Mouse (Mus musculus): ENCODE data around the gene H2-Oa.
"Not testable (repeated sequence)": the region's sequence is repeated elsewhere in the genome, so short reads cannot be mapped to it uniquely, and the experiment has no call there.

Gene H2-Oa

DNA sequence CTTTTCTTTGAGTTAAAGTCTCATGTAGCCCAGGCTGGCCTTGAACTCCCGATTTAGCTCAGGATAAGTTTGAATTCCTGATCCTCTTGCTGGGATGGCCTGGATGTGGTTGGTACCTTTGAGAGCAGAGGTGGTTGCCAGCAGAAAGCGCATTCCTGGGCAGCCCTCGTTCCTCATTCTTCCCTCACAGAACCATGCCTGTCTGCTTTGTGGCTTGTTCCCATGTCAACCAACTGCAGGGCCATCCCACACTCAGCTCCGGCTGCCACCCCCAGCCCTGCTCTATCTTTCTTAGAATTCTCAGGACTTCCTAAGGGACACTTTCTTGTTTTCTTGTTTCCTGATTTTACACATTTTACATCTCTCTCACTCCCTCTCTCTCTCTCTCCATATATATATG, 49.3 kb downstream of the H2-Oa start:
- in situ Hi-C loops (cut with MboI, MseI) = no loop called here

DNA sequence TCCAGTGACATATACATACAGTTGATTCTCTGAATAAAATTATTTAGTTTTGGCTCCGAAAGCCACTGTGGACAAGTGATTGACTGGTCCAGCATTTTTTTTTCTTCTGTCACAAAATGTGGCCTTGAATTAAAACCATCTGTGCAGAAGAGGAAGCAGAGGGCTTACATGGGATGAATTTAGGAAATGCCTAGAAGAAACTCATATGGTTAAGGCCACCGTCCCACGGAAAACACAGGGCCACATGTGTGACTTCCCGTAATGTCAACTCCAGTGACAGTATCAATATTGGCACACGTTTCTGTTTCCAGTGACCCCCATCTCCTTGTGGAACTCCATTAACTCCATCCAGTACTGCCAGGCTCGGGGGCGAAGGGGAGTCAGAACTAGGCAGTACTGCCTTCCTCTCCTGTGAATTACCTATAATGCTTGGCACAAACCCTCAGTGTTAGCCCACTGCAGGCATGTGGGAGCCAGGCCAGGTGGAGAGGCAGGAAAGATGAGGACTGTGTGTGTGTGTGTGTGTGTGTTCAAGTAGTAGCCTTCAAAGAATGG, 50.4 kb downstream of the H2-Oa start:
- in situ Hi-C loops (cut with MboI, MseI) = no loop called here

DNA sequence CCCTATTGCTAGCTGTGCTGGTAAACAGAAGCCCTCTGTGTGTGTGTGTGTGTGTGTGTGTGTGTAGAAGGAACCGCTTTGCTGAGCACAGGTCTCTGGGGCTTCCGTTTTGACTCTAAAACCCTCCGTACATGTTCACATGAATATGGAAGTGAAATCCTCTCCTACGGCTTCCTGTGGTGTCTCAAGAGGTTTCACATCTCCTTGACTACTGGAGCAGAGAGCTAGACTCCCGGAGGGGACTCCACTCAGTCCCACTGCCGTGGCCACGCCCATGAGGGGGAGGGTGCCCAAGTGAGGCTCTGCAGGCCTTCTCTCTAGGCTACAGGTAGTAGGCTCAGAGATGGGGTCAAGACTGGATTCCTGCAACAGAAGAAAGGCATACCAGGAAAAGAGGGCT, 50.9 kb downstream of the H2-Oa start, which contains the start of gene H2-DMb2:
Gene H2-DMb2 (plus strand): TSS at position 275 of the 400 bp plus-strand sequence.
- in situ Hi-C loops (cut with MboI, MseI) = no loop called here

DNA sequence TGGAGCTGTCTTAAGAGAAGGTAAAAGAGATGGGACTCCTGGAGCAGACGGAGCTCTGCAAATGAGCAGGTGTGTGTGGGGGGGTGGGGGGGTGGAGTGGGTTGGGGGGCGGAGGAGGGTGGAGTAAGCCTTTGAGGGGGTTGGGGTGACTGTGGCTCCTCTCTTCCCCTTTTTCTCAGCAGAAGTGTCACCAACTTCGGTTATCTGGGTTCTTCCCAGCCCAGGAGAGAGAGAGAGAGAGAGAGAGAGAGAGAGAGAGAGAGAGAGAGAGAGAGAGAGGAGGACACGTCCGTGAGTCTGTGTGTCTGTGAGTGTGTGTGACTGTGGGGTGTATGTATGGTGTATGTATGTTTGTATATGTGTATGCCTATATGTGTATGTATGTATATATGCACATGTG, 51.3 kb downstream of the H2-Oa start:
- in situ Hi-C loops (cut with MboI, MseI) = no loop called here

DNA sequence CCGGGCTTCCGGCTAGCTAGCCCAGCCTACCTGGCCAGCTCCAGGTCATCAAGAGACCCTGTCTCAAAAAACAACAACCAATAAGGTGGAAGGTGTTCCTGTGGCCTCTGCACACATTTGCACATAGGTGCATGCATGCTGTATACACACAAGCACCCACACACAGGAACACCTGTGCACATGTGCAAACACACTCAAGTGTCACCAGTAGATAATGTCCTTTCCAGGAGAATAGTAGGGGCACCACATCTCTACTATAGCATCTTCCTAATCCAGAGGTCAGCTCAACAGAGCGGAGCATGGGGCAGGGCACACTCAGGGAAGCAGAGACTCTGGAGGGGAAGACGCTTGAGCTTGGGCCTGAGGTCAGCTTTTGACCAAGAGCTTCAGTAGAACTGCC, 52.1 kb downstream of the H2-Oa start:
- in situ Hi-C loops (cut with MboI, MseI) = not testable (repeated sequence)
